Mouse (Mus musculus) embryonic facial prominence, embryonic 13.5 days (tissue): ENCODE measurements around the gene Gm3642. TPM values are rescaled to one million over a fixed set of nuclear protein-coding genes. Genes with fewer than 3 reads are reported as not detected.
"Not testable (repeated sequence)": the region's sequence is repeated elsewhere in the genome, so short reads cannot be mapped to it uniquely, and the experiment has no call there.

Source experiments
- ATAC-seq: fragments of 200-750 bp; cut with Nextera tagmentation; 2 replicates; pipeline ENCODE4 v1.8.0; 2017; ENCODE audit warnings: low read depth; ENCODE audit not compliant: insufficient number of reproducible peaks, insufficient read depth, low FRiP score, low TSS enrichment
- H3K27ac ChIP-seq: fragments of 300-500 bp; sonication (generic); 2 replicates; pipeline ENCODE4 v1.5.1; 2015; ENCODE audit warnings: moderate library complexity, mild to moderate bottlenecking, inconsistent platforms
- H3K27me3 ChIP-seq: fragments of 300-500 bp; sonication (generic); 2 replicates; pipeline ENCODE4 v1.6.1; 2015; ENCODE audit warnings: mild to moderate bottlenecking, inconsistent platforms
- H3K36me3 ChIP-seq: fragments of 300-500 bp; sonication (generic); 2 replicates; pipeline ENCODE4 v1.6.1; 2015; ENCODE audit warnings: mild to moderate bottlenecking, inconsistent platforms
- H3K4me1 ChIP-seq: fragments of 300-500 bp; sonication (generic); 2 replicates; pipeline ENCODE4 v1.6.1; 2015; ENCODE audit warnings: inconsistent platforms
- H3K4me2 ChIP-seq: fragments of 300-500 bp; sonication (generic); 2 replicates; pipeline ENCODE4 v1.6.1; 2015; ENCODE audit warnings: moderate library complexity, mild to moderate bottlenecking, inconsistent platforms
- H3K4me3 ChIP-seq: fragments of 300-500 bp; sonication (generic); 2 replicates; pipeline ENCODE4 v1.5.1; 2015; ENCODE audit warnings: mild to moderate bottlenecking, inconsistent platforms
- H3K9ac ChIP-seq: fragments of 300-500 bp; sonication (generic); 2 replicates; pipeline ENCODE4 v1.6.1; 2015; ENCODE audit warnings: mild to moderate bottlenecking, inconsistent platforms
- H3K9me3 ChIP-seq: fragments of 300-500 bp; sonication (generic); 2 replicates; pipeline ENCODE4 v1.6.1; 2016; ENCODE audit warnings: inconsistent platforms
- WGBS: fragments of 180-500 bp; shearing (Covaris S2); methylation state at CpG from one replicate; pipeline ENCODE4 v1.1.7; 2015; ENCODE audit warnings: mixed read lengths; 5-methylcytosine and 5-hydroxymethylcytosine counted together
- polyA plus RNA-seq: library from polyadenylated mRNA; unstranded; fragments of >200 nt; fragmentation: Nextera tagmentation; extraction: Ambion mirVana; gene quantifications from 2 replicates; pipeline ENCODE4 v1.2.1, GENCODE M21; 2015

The Gm3642 gene
- not detected in 2 replicates for polyA plus RNA-seq

- not testable (repeated sequence) for ATAC-seq, H3K9ac ChIP-seq, H3K4me1 ChIP-seq, H3K9me3 ChIP-seq, H3K27me3 ChIP-seq, H3K36me3 ChIP-seq, H3K4me2 ChIP-seq, H3K27ac ChIP-seq, H3K4me3 ChIP-seq
- no CpG with 5 or more reads among the region's 3 CpGs for WGBS
Observed at GRCm38 (mm10) chr14:6840211-6840610, at the start of gene Gm3642. Gene Gm3642, minus strand, starts transcription at chr14:6840311.

DNA sequence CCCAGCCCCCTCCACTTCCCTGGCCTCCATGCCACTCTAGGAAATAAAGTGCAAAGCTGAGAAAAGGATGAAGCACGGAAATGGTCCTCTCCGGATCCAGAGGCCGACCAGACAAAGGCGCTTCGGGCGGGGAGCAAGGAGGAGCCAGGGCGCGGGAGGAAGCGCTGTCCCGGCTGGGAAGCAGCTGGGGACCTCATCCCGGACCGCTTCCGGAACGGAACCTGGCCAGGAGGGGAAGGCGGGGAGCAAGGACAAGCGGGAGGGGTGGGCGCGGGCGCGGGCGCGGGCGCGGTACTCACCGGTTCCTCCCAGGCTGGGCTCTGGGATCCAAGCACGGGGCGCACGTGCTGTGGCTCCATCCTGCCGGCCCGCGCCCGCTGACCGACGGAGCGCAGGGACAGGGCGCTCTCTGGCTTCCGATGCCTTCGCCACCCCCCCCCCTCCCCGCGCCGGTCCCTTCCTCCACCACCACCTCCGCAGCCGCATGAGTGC, 49.5 kb upstream of the Gm3642 start, which contains the start of gene Gm3667:
Gene Gm3667 (minus strand): TSS at position 442 of the 492 bp plus-strand sequence.
- Histone ChIP-seq H3K4me2 (peak within 1 kb of the TSS; percentile 63), H3K9ac (peak within 1 kb of the TSS; percentile 64), H3K4me3 (peak within 1 kb of the TSS; percentile 45)
- ATAC-seq, H3K27me3 ChIP-seq, H3K4me1 ChIP-seq, H3K9me3 ChIP-seq, H3K27ac ChIP-seq, H3K36me3 ChIP-seq: not testable (repeated sequence)
- 0% methylated on average over 27 of the region's 43 CpGs for WGBS

GRCm38 (mm10) chr14:6888811-6889210, 48.7 kb upstream of the Gm3642 start:
- not testable (repeated sequence) for H3K36me3 ChIP-seq, H3K4me1 ChIP-seq, H3K9me3 ChIP-seq, H3K27me3 ChIP-seq, H3K9ac ChIP-seq, H3K27ac ChIP-seq, ATAC-seq
- Histone ChIP-seq H3K4me2 (peak overlapping the region; percentile 63), H3K4me3 (peak overlapping the region; percentile 45; the same call in 1 of the 2 replicates)
- 10% methylated on average over 5 of the region's 5 CpGs for WGBS

DNA sequence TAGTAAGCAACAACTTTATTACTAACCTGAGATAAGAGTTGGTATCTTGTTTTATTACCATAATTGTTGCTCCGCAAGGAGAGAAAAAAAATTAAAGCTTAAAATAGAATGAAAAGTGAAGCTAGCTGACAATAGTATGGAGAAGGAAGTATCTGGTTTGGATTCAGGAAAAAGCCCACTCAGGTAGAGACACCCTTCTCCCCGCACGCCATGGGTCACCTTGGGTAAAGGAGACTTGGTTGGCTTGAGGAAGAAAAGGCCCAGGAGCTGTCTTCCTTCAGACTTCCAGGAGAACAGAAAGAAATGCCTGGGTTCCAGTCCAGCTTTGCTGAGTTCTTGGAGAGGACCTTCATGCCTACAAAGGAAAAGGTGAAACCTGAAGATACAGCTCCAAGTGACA, 16.8 kb downstream of the Gm3642 start:
- not testable (repeated sequence) for H3K9me3 ChIP-seq, ATAC-seq, H3K4me1 ChIP-seq, H3K9ac ChIP-seq, H3K27me3 ChIP-seq, H3K36me3 ChIP-seq, H3K4me2 ChIP-seq, H3K4me3 ChIP-seq, H3K27ac ChIP-seq
- WGBS = 83% methylated on average over 3 of the region's 3 CpGs

Other genes with a start within 250 kb of the Gm3642 start
- gene Gm3629, start 249.7 kb downstream of the Gm3642 start, polyA plus RNA-seq = 0.67 TPM in 1 of 2 replicates, not detected in the other
- not detected in 2 replicates for gene Gm3460, start 217.9 kb downstream of the Gm3642 start, polyA plus RNA-seq
- not detected in 2 replicates for gene Gm10251, start 156.1 kb downstream of the Gm3642 start, polyA plus RNA-seq
- not detected in 2 replicates for gene Gm8050, start 120.1 kb downstream of the Gm3642 start, polyA plus RNA-seq
- 5.0 and 5.1 TPM in 2 replicates for gene Gm3636, start 98.0 kb downstream of the Gm3642 start, polyA plus RNA-seq
- not detected in 2 replicates for gene Gm8362, start 65.9 kb downstream of the Gm3642 start, polyA plus RNA-seq
- gene Gm3667, start 49.7 kb upstream of the Gm3642 start, polyA plus RNA-seq = 0.51 and 0.66 TPM in 2 replicates
- gene Gm6356, start 133.5 kb upstream of the Gm3642 start, polyA plus RNA-seq = not detected in 2 replicates
- gene Gm10406, start 187.1 kb upstream of the Gm3642 start, polyA plus RNA-seq = 0.76 and 1.8 TPM in 2 replicates
- gene Gm3685, start 204.7 kb upstream of the Gm3642 start, polyA plus RNA-seq = not detected in 2 replicates